Mouse (Mus musculus) CH12.LX (cell line): Measurements from ENCODE around the gene Bcl6b. TPM values are rescaled to one million over a fixed set of nuclear protein-coding genes. Genes with fewer than 3 reads are reported as not detected.

Source experiments
- DNase-seq: peaks from one replicate; pipeline ENCODE4 v3.0.0-alpha.2; 2013; ENCODE audit errors: extremely low read depth
- H3K27ac ChIP-seq: 2 replicates; pipeline ENCODE4 v1.5.1; 2012; ENCODE audit warnings: low read depth, mild to moderate bottlenecking, control low read depth, moderate library complexity; ENCODE audit not compliant: insufficient read depth
- H3K27me3 ChIP-seq: replicated peaks from 2 replicates; pipeline ENCODE3; 2012; ENCODE audit warnings: inconsistent platforms
- H3K36me3 ChIP-seq, 2 experiments: replicated peaks in 1 of 2; 2 replicates each; pipeline versions ENCODE3 to v1.6.1; 2012; ENCODE audit warnings: inconsistent platforms in 1 of 2, low read length in 1 of 2, mild to moderate bottlenecking in 1 of 2, mixed read lengths in 1 of 2, moderate library complexity in 1 of 2; ENCODE audit not compliant: control insufficient read depth in 1 of 2, insufficient read depth in 1 of 2
- H3K4me1 ChIP-seq, 2 experiments: 2 replicates each; pipeline ENCODE4 v1.6.1; 2012; ENCODE audit warnings: inconsistent platforms in 1 of 2, moderate library complexity in 1 of 2; ENCODE audit not compliant: insufficient read depth in 2 of 2, control insufficient read depth in 1 of 2
- H3K4me2 ChIP-seq: 2 replicates; pipeline ENCODE4 v1.6.1; 2012; ENCODE audit warnings: low read depth, mild to moderate bottlenecking, control low read depth; ENCODE audit not compliant: poor library complexity, insufficient read depth, severe bottlenecking
- H3K4me3 ChIP-seq, 3 experiments: fragments of 150-350 bp in 1 of 3; sonication (generic) in 1 of 3; replicated peaks in 1 of 3; 2 replicates each; pipeline versions ENCODE3 to v1.5.1; 2011 to 2012; ENCODE audit warnings: low read depth in 2 of 3, low read length in 2 of 3, mild to moderate bottlenecking in 2 of 3, moderate library complexity in 2 of 3, control low read depth in 1 of 3, improper control_type of control experiment in 1 of 3, inconsistent platforms in 1 of 3, mixed read lengths in 1 of 3; ENCODE audit not compliant: poor library complexity in 1 of 3
- H3K79me2 ChIP-seq: replicated peaks from 2 replicates; pipeline ENCODE4 v1.6.1; 2012; ENCODE audit warnings: mild to moderate bottlenecking, moderate library complexity; ENCODE audit not compliant: control insufficient read depth, poor library complexity, insufficient read depth, severe bottlenecking; ENCODE audit errors: extremely low read depth
- H3K9ac ChIP-seq: 2 replicates; pipeline ENCODE4 v1.6.1; 2012; ENCODE audit warnings: low read depth, mild to moderate bottlenecking, control low read depth, moderate library complexity; ENCODE audit not compliant: insufficient read depth
- H3K9me3 ChIP-seq: replicated peaks from 2 replicates; pipeline ENCODE3; 2012; ENCODE audit warnings: low read length, inconsistent platforms, mixed read lengths
- E2F4 ChIP-seq: IDR thresholded peaks from 2 replicates; pipeline ENCODE4 v1.6.1; 2011; ENCODE audit warnings: low read depth, low read length, improper control_type of control experiment; ENCODE audit not compliant: insufficient replicate concordance
- RCOR1 ChIP-seq: conservative IDR thresholded peaks from 2 replicates; pipeline ENCODE4 v1.6.1; 2012; ENCODE audit warnings: low read depth, mild to moderate bottlenecking, inconsistent platforms, low read length, improper control_type of control experiment
- TBP ChIP-seq: conservative IDR thresholded peaks from 2 replicates; pipeline ENCODE4 v1.6.1; 2011; ENCODE audit warnings: low read depth, low read length, improper control_type of control experiment
- dilution Hi-C: fragments of 300-500 bp; cut with MboI; formaldehyde crosslinking; loops from 2 replicates; pipeline ENCODE4 v1.14.3; 2020; ENCODE audit warnings: low sequenced_read_pairs; ENCODE audit not compliant: extremely low pct_unique_long_range_greater_than_20kb, extremely low pct_ligation_motif_present
- in situ Hi-C: fragments of 300-500 bp; cut with MboI; formaldehyde crosslinking; loops from 3 replicates; pipeline ENCODE4 v1.14.3; 2019; ENCODE audit warnings: low sequenced_read_pairs, low pct_ligation_motif_present, low pct_unique_long_range_greater_than_20kb, mixed read lengths
- polyA plus RNA-seq: library from polyadenylated mRNA; unstranded; fragments of >175 nt; gene quantifications from 2 replicates; pipeline ENCODE4 v1.2.1, GENCODE M21; 2012; ENCODE audit warnings: low read depth; ENCODE audit not compliant: insufficient read length
- total RNA-seq, 2 experiments: library from RNA; depleted of rRNA; stranded (reverse); fragments of 300-350 nt in 1 of 2; fragments of >200 nt in 1 of 2; gene quantifications; 2 replicates each; pipeline ENCODE4 v1.2.3; 2012 to 2014

The Bcl6b gene
- total and polyA plus RNA-seq, 3 experiments: 0.54 to 1.7 (median 0.71) TPM

GRCm38 (mm10) chr11:70174491-70174890 lies 55.1 kb downstream of the Bcl6b start:
- Histone ChIP-seq H3K27ac (no peak overlapping the region), H3K9me3 (peaks cover 21% of the 10 kb centered on the region), H3K79me2 (no peaks in the 10 kb centered on the region), H3K4me2 (no peak overlapping the region), H3K4me1 (0 out of 4 replicates have a peak, but pooled peaks cover 2 to 5% of the 10 kb centered on the region in 2 experiments), H3K27me3 (peaks cover 24% of the 10 kb centered on the region), H3K36me3 (no peaks in the 10 kb centered on the region), H3K4me3 (no peak overlapping the region), H3K9ac (no peak overlapping the region)
- in situ Hi-C loops (no loop called here), dilution Hi-C loops (no loop called here)
- no peak for DNase-seq
- TF ChIP-seq RCOR1 (no peak), TBP (no peak), E2F4 (no peak)

Other genes starting within 250 kb of the Bcl6b start
Only the 20 nearest of the 24 such genes appear.
- gene Dvl2, start 229.2 kb downstream of the Bcl6b start, total RNA-seq (2012; rRNA removed): 27.3 and 30.6 TPM in 2 replicates
- gene Dvl2, start 229.2 kb downstream of the Bcl6b start, total RNA-seq (2014; rRNA removed): 15.1 and 15.7 TPM in 2 replicates
- 25.3 and 27.1 TPM in 2 replicates for gene Dvl2, start 229.2 kb downstream of the Bcl6b start, polyA plus RNA-seq
- 137 and 148 TPM in 2 replicates for gene Acadvl, start 214.4 kb downstream of the Bcl6b start, total RNA-seq (2012; rRNA removed)
- gene Acadvl, start 214.4 kb downstream of the Bcl6b start, total RNA-seq (2014; rRNA removed): 81.8 and 86.6 TPM in 2 replicates
- 76.9 and 86.4 TPM in 2 replicates for gene Acadvl, start 214.4 kb downstream of the Bcl6b start, polyA plus RNA-seq
- 9.8 and 15.3 TPM in 2 replicates for gene Dlg4, start 212.9 kb downstream of the Bcl6b start, total RNA-seq (2012; rRNA removed)
- 6.1 and 7.3 TPM in 2 replicates for gene Dlg4, start 212.9 kb downstream of the Bcl6b start, total RNA-seq (2014; rRNA removed)
- 6.8 and 9.3 TPM in 2 replicates for gene Dlg4, start 212.9 kb downstream of the Bcl6b start, polyA plus RNA-seq
- gene Asgr1, start 175.7 kb downstream of the Bcl6b start, total RNA-seq (2012; rRNA removed): not detected in 2 replicates
- gene Asgr1, start 175.7 kb downstream of the Bcl6b start, total RNA-seq (2014; rRNA removed): not detected in 2 replicates
- not detected in 2 replicates for gene Asgr1, start 175.7 kb downstream of the Bcl6b start, polyA plus RNA-seq
- 0.17 TPM in 1 of 2 replicates, not detected in the other for gene Asgr2, start 137.2 kb downstream of the Bcl6b start, total RNA-seq (2012; rRNA removed)
- not detected in 2 replicates for gene Asgr2, start 137.2 kb downstream of the Bcl6b start, total RNA-seq (2014; rRNA removed)
- 0.19 and 0.39 TPM in 2 replicates for gene Asgr2, start 137.2 kb downstream of the Bcl6b start, polyA plus RNA-seq
- gene Mgl2, start 99.5 kb downstream of the Bcl6b start, total RNA-seq (2012; rRNA removed): 0.08 TPM in 1 of 2 replicates, not detected in the other
- gene Mgl2, start 99.5 kb downstream of the Bcl6b start, total RNA-seq (2014; rRNA removed): not detected in 2 replicates
- gene Mgl2, start 99.5 kb downstream of the Bcl6b start, polyA plus RNA-seq: not detected in 2 replicates
- gene Clec10a, start 73.6 kb downstream of the Bcl6b start, total RNA-seq (2012; rRNA removed): 0.21 TPM in 1 of 2 replicates, not detected in the other
- gene Clec10a, start 73.6 kb downstream of the Bcl6b start, total RNA-seq (2014; rRNA removed): not detected in 2 replicates
- gene Clec10a, start 73.6 kb downstream of the Bcl6b start, polyA plus RNA-seq: not detected in 2 replicates
- 0.51 and 0.55 TPM in 2 replicates for gene Slc16a11, start 17.0 kb downstream of the Bcl6b start, total RNA-seq (2012; rRNA removed)
- gene Slc16a11, start 17.0 kb downstream of the Bcl6b start, total RNA-seq (2014; rRNA removed): not detected in 2 replicates
- gene Slc16a11, start 17.0 kb downstream of the Bcl6b start, polyA plus RNA-seq: 2.3 and 3.2 TPM in 2 replicates
- 8.4 and 9.3 TPM in 2 replicates for gene Slc16a13, start 8.7 kb downstream of the Bcl6b start, total RNA-seq (2012; rRNA removed)
- gene Slc16a13, start 8.7 kb downstream of the Bcl6b start, total RNA-seq (2014; rRNA removed): 12.0 and 13.8 TPM in 2 replicates
- 19.0 and 21.1 TPM in 2 replicates for gene Slc16a13, start 8.7 kb downstream of the Bcl6b start, polyA plus RNA-seq
- gene 0610010K14Rik, start 8.1 kb upstream of the Bcl6b start, total RNA-seq (2012; rRNA removed): 52.2 and 75.2 TPM in 2 replicates
- 23.8 and 27.7 TPM in 2 replicates for gene 0610010K14Rik, start 8.1 kb upstream of the Bcl6b start, total RNA-seq (2014; rRNA removed)
- 140 and 153 TPM in 2 replicates for gene 0610010K14Rik, start 8.1 kb upstream of the Bcl6b start, polyA plus RNA-seq
- 2.6 and 3.5 TPM in 2 replicates for gene Gm21988, start 10.0 kb upstream of the Bcl6b start, total RNA-seq (2012; rRNA removed)
- gene Gm21988, start 10.0 kb upstream of the Bcl6b start, total RNA-seq (2014; rRNA removed): 0.98 TPM in 1 of 2 replicates, not detected in the other
- 1.4 and 2.7 TPM in 2 replicates for gene Gm21988, start 10.0 kb upstream of the Bcl6b start, polyA plus RNA-seq
- 19.9 and 25.6 TPM in 2 replicates for gene Rnasek, start 10.0 kb upstream of the Bcl6b start, total RNA-seq (2012; rRNA removed)
- gene Rnasek, start 10.0 kb upstream of the Bcl6b start, total RNA-seq (2014; rRNA removed): 5.5 and 9.1 TPM in 2 replicates
- gene Rnasek, start 10.0 kb upstream of the Bcl6b start, polyA plus RNA-seq: 64.8 and 91.3 TPM in 2 replicates
- gene Alox12, start 25.6 kb upstream of the Bcl6b start, total RNA-seq (2012; rRNA removed): not detected in 2 replicates
- not detected in 2 replicates for gene Alox12, start 25.6 kb upstream of the Bcl6b start, total RNA-seq (2014; rRNA removed)
- gene Alox12, start 25.6 kb upstream of the Bcl6b start, polyA plus RNA-seq: not detected in 2 replicates
- 0.21 TPM in 1 of 2 replicates, not detected in the other for gene Alox12e, start 92.8 kb upstream of the Bcl6b start, total RNA-seq (2012; rRNA removed)
- not detected in 2 replicates for gene Alox12e, start 92.8 kb upstream of the Bcl6b start, total RNA-seq (2014; rRNA removed)
- gene Alox12e, start 92.8 kb upstream of the Bcl6b start, polyA plus RNA-seq: not detected in 2 replicates
- 0.04 TPM in 1 of 2 replicates, not detected in the other for gene Alox15, start 122.2 kb upstream of the Bcl6b start, total RNA-seq (2012; rRNA removed)
- not detected in 2 replicates for gene Alox15, start 122.2 kb upstream of the Bcl6b start, total RNA-seq (2014; rRNA removed)
- not detected in 2 replicates for gene Alox15, start 122.2 kb upstream of the Bcl6b start, polyA plus RNA-seq
- 33.0 and 37.5 TPM in 2 replicates for gene Pelp1, start 180.2 kb upstream of the Bcl6b start, total RNA-seq (2012; rRNA removed)
- 12.9 and 13.2 TPM in 2 replicates for gene Pelp1, start 180.2 kb upstream of the Bcl6b start, total RNA-seq (2014; rRNA removed)
- gene Pelp1, start 180.2 kb upstream of the Bcl6b start, polyA plus RNA-seq: 101 and 113 TPM in 2 replicates
- 45.9 and 60.2 TPM in 2 replicates for gene Arrb2, start 202.8 kb upstream of the Bcl6b start, total RNA-seq (2012; rRNA removed)
- gene Arrb2, start 202.8 kb upstream of the Bcl6b start, total RNA-seq (2014; rRNA removed): 42.1 and 46.0 TPM in 2 replicates
- 89.7 and 101 TPM in 2 replicates for gene Arrb2, start 202.8 kb upstream of the Bcl6b start, polyA plus RNA-seq
- gene Med11, start 222.1 kb upstream of the Bcl6b start, total RNA-seq (2012; rRNA removed): 52.2 and 59.7 TPM in 2 replicates
- 70.3 and 79.9 TPM in 2 replicates for gene Med11, start 222.1 kb upstream of the Bcl6b start, total RNA-seq (2014; rRNA removed)
- 74.3 and 91.6 TPM in 2 replicates for gene Med11, start 222.1 kb upstream of the Bcl6b start, polyA plus RNA-seq
- 0.08 TPM in 1 of 2 replicates, not detected in the other for gene Zmynd15, start 229.6 kb upstream of the Bcl6b start, total RNA-seq (2012; rRNA removed)
- gene Zmynd15, start 229.6 kb upstream of the Bcl6b start, total RNA-seq (2014; rRNA removed): 0.05 TPM in 1 of 2 replicates, not detected in the other
- gene Zmynd15, start 229.6 kb upstream of the Bcl6b start, polyA plus RNA-seq: 0.20 and 0.74 TPM in 2 replicates
- gene Cxcl16, start 230.2 kb upstream of the Bcl6b start, total RNA-seq (2012; rRNA removed): 0.04 and 0.08 TPM in 2 replicates
- gene Cxcl16, start 230.2 kb upstream of the Bcl6b start, total RNA-seq (2014; rRNA removed): not detected in 2 replicates
- gene Cxcl16, start 230.2 kb upstream of the Bcl6b start, polyA plus RNA-seq: 0.56 and 0.59 TPM in 2 replicates